Mouse (Mus musculus) MEL (cell line): ENCODE measurements around the gene Lrpprc. TPM values are rescaled to one million over a fixed set of nuclear protein-coding genes. Genes with fewer than 3 reads are reported as not detected.

ENCODE experiments used
- DNase-seq: peaks from one replicate; pipeline ENCODE4 v3.0.0; 2011; ENCODE audit warnings: low read depth, low spot score
- H3K27ac ChIP-seq: 2 replicates; pipeline ENCODE4 v1.5.1; 2012; ENCODE audit warnings: low read depth, mild to moderate bottlenecking, control low read depth, low read length, moderate library complexity; ENCODE audit not compliant: control insufficient read depth
- H3K27me3 ChIP-seq, 2 experiments: fragments of 150-350 bp in 1 of 2; sonication (generic) in 1 of 2; 2 replicates each; pipeline ENCODE4 v1.6.1; 2012; ENCODE audit warnings: low read length in 2 of 2, mild to moderate bottlenecking in 2 of 2, improper control_type of control experiment in 1 of 2, moderate library complexity in 1 of 2; ENCODE audit not compliant: insufficient read depth in 2 of 2, control insufficient read depth in 1 of 2
- H3K36me3 ChIP-seq, 2 experiments: 2 replicates each; pipeline ENCODE4 v1.6.1; 2012 to 2014; ENCODE audit warnings: low read length in 2 of 2, improper control_type of control experiment in 1 of 2, inconsistent platforms in 1 of 2, mild to moderate bottlenecking in 1 of 2; ENCODE audit not compliant: insufficient read depth in 2 of 2, control insufficient read depth in 1 of 2
- H3K4me1 ChIP-seq, 2 experiments: fragments of 150-350 bp in 1 of 2; sonication (generic) in 1 of 2; 2 replicates each; pipeline ENCODE4 v1.6.1; 2012; ENCODE audit warnings: low read length in 2 of 2, improper control_type of control experiment in 1 of 2, mild to moderate bottlenecking in 1 of 2; ENCODE audit not compliant: insufficient read depth in 2 of 2, control insufficient read depth in 1 of 2
- H3K4me3 ChIP-seq, 2 experiments: fragments of 150-350 bp in 1 of 2; sonication (generic) in 1 of 2; 2 replicates each; pipeline ENCODE4 v1.5.1; 2012; ENCODE audit warnings: low read depth in 2 of 2, low read length in 2 of 2, mild to moderate bottlenecking in 2 of 2, moderate library complexity in 2 of 2, control low read depth in 1 of 2, improper control_type of control experiment in 1 of 2; ENCODE audit not compliant: control insufficient read depth in 1 of 2, insufficient read depth in 1 of 2
- H3K79me2 ChIP-seq: 2 replicates; pipeline ENCODE4 v1.6.1; 2012; ENCODE audit warnings: mild to moderate bottlenecking, low read length, moderate library complexity; ENCODE audit not compliant: control insufficient read depth, poor library complexity, insufficient read depth
- H3K9ac ChIP-seq: 2 replicates; pipeline ENCODE4 v1.6.1; 2012; ENCODE audit warnings: low read depth, mild to moderate bottlenecking, control low read depth, low read length, moderate library complexity; ENCODE audit not compliant: control insufficient read depth, poor library complexity, severe bottlenecking
- H3K9me3 ChIP-seq: fragments of 150-350 bp; sonication (generic); replicated peaks from 2 replicates; pipeline ENCODE4 v1.6.1; 2012; ENCODE audit warnings: mild to moderate bottlenecking, low read length, improper control_type of control experiment, moderate library complexity; ENCODE audit not compliant: insufficient read depth
- BHLHE40 ChIP-seq: IDR thresholded peaks from 2 replicates; pipeline ENCODE4 v1.6.1; 2012; ENCODE audit warnings: low read depth, mild to moderate bottlenecking, inconsistent platforms, low read length, improper control_type of control experiment, borderline replicate concordance
- GABPA ChIP-seq: IDR thresholded peaks from 2 replicates; pipeline ENCODE4 v1.6.1; 2012; ENCODE audit warnings: low read depth, mild to moderate bottlenecking, inconsistent platforms, low read length, improper control_type of control experiment, moderate library complexity
- HCFC1 ChIP-seq: IDR thresholded peaks from 2 replicates; pipeline ENCODE4 v1.6.1; 2012; ENCODE audit warnings: low read depth, mild to moderate bottlenecking, inconsistent platforms, low read length, improper control_type of control experiment, moderate library complexity
- KAT2A ChIP-seq: conservative IDR thresholded peaks from 2 replicates; pipeline ENCODE4 v1.6.1; 2012; ENCODE audit warnings: low read depth, low read length, improper control_type of control experiment, inconsistent platforms
- MAFK ChIP-seq: IDR thresholded peaks from 2 replicates; pipeline ENCODE4 v1.6.1; 2011; ENCODE audit warnings: low read depth, mild to moderate bottlenecking, low read length, improper control_type of control experiment, borderline replicate concordance
- MAZ ChIP-seq: IDR thresholded peaks from 2 replicates; pipeline ENCODE4 v1.6.1; 2012; ENCODE audit warnings: low read depth, mild to moderate bottlenecking, inconsistent platforms, low read length, improper control_type of control experiment
- MEF2A ChIP-seq: IDR thresholded peaks from 2 replicates; pipeline ENCODE4 v1.6.1; 2014; ENCODE audit warnings: low read depth, mild to moderate bottlenecking, inconsistent platforms, low read length, improper control_type of control experiment; ENCODE audit not compliant: poor library complexity, insufficient replicate concordance, severe bottlenecking; ENCODE audit errors: extremely low read depth
- MYC ChIP-seq: IDR thresholded peaks from 2 replicates; pipeline ENCODE4 v1.6.1; 2011; ENCODE audit warnings: low read depth, mild to moderate bottlenecking, low read length, improper control_type of control experiment, moderate library complexity
- NRF1 ChIP-seq: IDR thresholded peaks from 2 replicates; pipeline ENCODE4 v1.6.1; 2014; ENCODE audit warnings: low read depth, mild to moderate bottlenecking, inconsistent platforms, low read length, improper control_type of control experiment, moderate library complexity; ENCODE audit not compliant: poor library complexity, insufficient read depth, severe bottlenecking
- POLR2A ChIP-seq, 2 experiments: IDR thresholded peaks; 2 replicates each; pipeline ENCODE4 v1.6.1; 2011 to 2012; ENCODE audit warnings: low read length in 2 of 2, mild to moderate bottlenecking in 2 of 2, control low read depth in 1 of 2, improper control_type of control experiment in 1 of 2, low read depth in 1 of 2, moderate library complexity in 1 of 2; ENCODE audit not compliant: control insufficient read depth in 1 of 2, insufficient read depth in 1 of 2, poor library complexity in 1 of 2
- POLR2AphosphoS5 ChIP-seq: IDR thresholded peaks from 2 replicates; pipeline ENCODE4 v1.6.1; 2012; ENCODE audit warnings: low read depth, borderline replicate concordance, mild to moderate bottlenecking, inconsistent platforms, low read length, moderate library complexity, mixed read lengths
- RAD21 ChIP-seq: IDR thresholded peaks from 2 replicates; pipeline ENCODE4 v1.6.1; 2011; ENCODE audit warnings: mild to moderate bottlenecking, low read depth, low read length, improper control_type of control experiment
- TAL1 ChIP-seq: IDR thresholded peaks from 2 replicates; pipeline ENCODE4 v1.6.1; 2012; ENCODE audit warnings: mild to moderate bottlenecking, inconsistent platforms, low read length, moderate library complexity, mixed read lengths
- USF1 ChIP-seq: IDR thresholded peaks from 2 replicates; pipeline ENCODE4 v1.6.1; 2014; ENCODE audit warnings: low read depth, mild to moderate bottlenecking, inconsistent platforms, low read length, improper control_type of control experiment, moderate library complexity
- USF2 ChIP-seq, 2 experiments: IDR thresholded peaks; 2 replicates each; pipeline ENCODE4 v1.6.1; 2011 to 2012; ENCODE audit warnings: improper control_type of control experiment in 2 of 2, low read length in 2 of 2, borderline replicate concordance in 1 of 2, inconsistent platforms in 1 of 2, low read depth in 1 of 2, mild to moderate bottlenecking in 1 of 2; ENCODE audit not compliant: insufficient read depth in 1 of 2
- ZKSCAN1 ChIP-seq: IDR thresholded peaks from 2 replicates; pipeline ENCODE4 v1.6.1; 2012; ENCODE audit warnings: low read depth, mild to moderate bottlenecking, inconsistent platforms, low read length, improper control_type of control experiment, moderate library complexity
- ZNF384 ChIP-seq: IDR thresholded peaks from 2 replicates; pipeline ENCODE4 v1.6.1; 2012; ENCODE audit warnings: low read depth, mild to moderate bottlenecking, inconsistent platforms, low read length, improper control_type of control experiment
- polyA plus RNA-seq, 2 experiments: library from polyadenylated mRNA; stranded (reverse) in 1 of 2; unstranded in 1 of 2; fragments of >175 nt in 1 of 2; fragments of >200 nt in 1 of 2; gene quantifications; 2 replicates each; pipeline versions ENCODE4 v1.2.1 to v1.2.4; 2012; ENCODE audit warnings: low replicate concordance in 2 of 2, low read depth in 1 of 2; ENCODE audit not compliant: insufficient read length in 2 of 2, insufficient read depth in 1 of 2, missing spikeins in 1 of 2
- total RNA-seq: library from RNA; depleted of rRNA; stranded (reverse); fragments of 300-350 nt; gene quantifications from 2 replicates; pipeline ENCODE4 v1.2.3, GENCODE M21; 2012

The Lrpprc gene
- total and polyA plus RNA-seq, 3 experiments = 82.6 to 204 (median 99.1) TPM

- H3K4me1 ChIP-seq = no peaks in the 10 kb centered on the region
- H3K9ac ChIP-seq = no peak overlapping the region
- no peaks in the 10 kb centered on the region for H3K79me2 ChIP-seq
- no peaks in the 10 kb centered on the region for H3K9me3 ChIP-seq
- no peak for DNase-seq
- H3K4me3 ChIP-seq = no peak overlapping the region
- H3K36me3 ChIP-seq = no peaks in the 10 kb centered on the region
- H3K27ac ChIP-seq = no peak overlapping the region
- H3K27me3 ChIP-seq = peaks cover 3 to 9% of the 10 kb centered on the region in 2 experiments; a peak in 3 of 4 replicates
- TF ChIP-seq USF1 (no peak), HCFC1 (no peak), MYC (no peak), KAT2A (no peak)
- TF ChIP-seq, all 39 proteins: peak for 0
Observed at GRCm38 (mm10) chr17:84690111-84690510, 100.5 kb downstream of the Lrpprc start.

DNA sequence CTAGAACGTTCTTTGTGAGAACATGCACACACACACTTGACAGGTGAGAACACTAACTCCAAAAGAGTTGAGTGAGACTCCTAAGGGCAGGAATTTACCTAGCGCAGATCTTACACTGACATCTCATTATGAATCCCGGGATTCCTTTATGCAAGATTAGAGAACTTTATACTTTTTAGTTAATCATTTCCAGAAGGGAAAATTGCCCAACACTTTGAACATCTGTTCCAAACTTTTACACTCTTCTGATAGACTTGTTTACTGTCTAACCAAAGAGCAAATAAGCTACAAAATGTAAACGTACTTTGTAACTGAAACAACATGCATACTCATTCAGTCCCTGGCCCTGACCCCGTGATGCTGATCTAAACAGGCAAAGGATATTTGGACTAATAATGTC, 101.3 kb downstream of the Lrpprc start:
- Histone ChIP-seq H3K79me2 (no peaks in the 10 kb centered on the region), H3K9me3 (no peaks in the 10 kb centered on the region), H3K27me3 (peaks cover 3 to 11% of the 10 kb centered on the region in 2 experiments; a peak in 3 of 4 replicates), H3K27ac (no peak overlapping the region), H3K4me3 (no peak overlapping the region), H3K4me1 (no peaks in the 10 kb centered on the region), H3K9ac (no peak overlapping the region), H3K36me3 (no peaks in the 10 kb centered on the region)
- no peak for DNase-seq
- TF ChIP-seq POLR2AphosphoS5 (no peak), USF2 (IDR thresholded peaks at IDR 0.05; ENCODE audit: borderline replicate concordance in 1 of 2, insufficient read depth in 1 of 2, low read depth in 1 of 2, low read length in 2 of 2) (no peak), KAT2A (no peak), MAZ (no peak), MYC (no peak), GABPA (no peak), POLR2A (IDR thresholded peaks at IDR 0.05; ENCODE audit: control insufficient read depth in 1 of 2, insufficient read depth in 1 of 2, low read depth in 1 of 2, low read length in 2 of 2, poor library complexity in 1 of 2) (no peak), RAD21 (no peak), NRF1 (no peak), TAL1 (no peak), ZNF384 (no peak), ZKSCAN1 (no peak)

DNA sequence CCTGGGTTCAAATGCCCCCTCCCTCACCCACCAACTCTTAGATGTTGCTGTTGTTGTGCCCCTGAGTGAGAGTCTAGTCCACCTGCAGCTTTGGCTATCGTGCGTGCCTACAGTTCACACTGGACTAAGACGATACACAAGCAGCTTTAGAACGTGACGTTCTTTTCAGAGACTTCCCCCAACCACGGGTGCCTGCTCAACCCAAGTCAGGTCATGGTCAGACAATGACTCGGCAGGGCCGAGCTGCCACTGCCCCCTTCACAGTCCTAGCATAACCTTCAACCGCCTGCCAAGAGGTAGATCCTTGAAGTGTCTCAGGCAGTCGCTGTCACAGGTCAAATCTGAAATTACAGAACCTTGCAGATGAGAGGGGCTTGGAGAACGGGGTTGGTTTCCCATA, 101.8 kb downstream of the Lrpprc start:
- peaks cover 3 to 13% of the 10 kb centered on the region in 2 experiments; a peak in 3 of 4 replicates for H3K27me3 ChIP-seq
- no peaks in the 10 kb centered on the region for H3K9me3 ChIP-seq
- no peak overlapping the region for H3K27ac ChIP-seq
- H3K79me2 ChIP-seq = no peaks in the 10 kb centered on the region
- H3K36me3 ChIP-seq = no peaks in the 10 kb centered on the region
- H3K9ac ChIP-seq = no peak overlapping the region
- no peak for TF ChIP-seq BHLHE40
- TF ChIP-seq MAFK = no peak
- TF ChIP-seq USF2 (IDR thresholded peaks at IDR 0.05; ENCODE audit: borderline replicate concordance in 1 of 2, insufficient read depth in 1 of 2, low read depth in 1 of 2, low read length in 2 of 2) = no peak
- no peak for TF ChIP-seq MEF2A
- no peak for DNase-seq
- no peak overlapping the region for H3K4me3 ChIP-seq
- H3K4me1 ChIP-seq = no peaks in the 10 kb centered on the region
